Mouse (Mus musculus) olfactory bulb, adult 2 months (tissue): ENCODE data around the gene Flvcr2. TPM values are rescaled to one million over a fixed set of nuclear protein-coding genes. Genes with fewer than 3 reads are reported as not detected.

ENCODE experiments used
- H3K27ac ChIP-seq: fragments of 200-500 bp; 2 replicates; pipeline ENCODE4 v1.5.1; 2012; ENCODE audit warnings: low read depth, low read length; ENCODE audit not compliant: insufficient read depth
- H3K4me1 ChIP-seq: fragments of 200-500 bp; 2 replicates; pipeline ENCODE4 v1.6.1; 2012; ENCODE audit warnings: low read length; ENCODE audit not compliant: control insufficient read depth, insufficient read depth
- H3K4me3 ChIP-seq: fragments of 200-500 bp; 2 replicates; pipeline ENCODE4 v1.5.1; 2012; ENCODE audit warnings: mild to moderate bottlenecking, low read depth, low read length, moderate library complexity; ENCODE audit not compliant: insufficient read depth
- CTCF ChIP-seq: fragments of 200-500 bp; IDR thresholded peaks from 2 replicates; pipeline ENCODE4 v1.5.1; 2012; ENCODE audit warnings: low read depth, mild to moderate bottlenecking, low read length, moderate library complexity; ENCODE audit not compliant: insufficient read depth
- POLR2A ChIP-seq: fragments of 200-500 bp; IDR thresholded peaks from 2 replicates; pipeline ENCODE4 v1.6.1; 2012; ENCODE audit warnings: mild to moderate bottlenecking, low read depth, low read length, moderate library complexity; ENCODE audit not compliant: insufficient read depth
- WGBS: fragments of 180-500 bp; shearing (Covaris S2); methylation state at CpG from one replicate; pipeline ENCODE4 v1.1.7; 2018; 5-methylcytosine and 5-hydroxymethylcytosine counted together
- polyA plus RNA-seq: library from polyadenylated mRNA; stranded (reverse); fragments of >200 nt; gene quantifications from 2 replicates; pipeline ENCODE4 v1.2.4, GENCODE M21; 2012; ENCODE audit warnings: low replicate concordance; ENCODE audit not compliant: missing spikeins, insufficient read depth, insufficient read length

The Flvcr2 gene
- polyA plus RNA-seq, 1 experiment: not detected

- WGBS: 89% methylated on average over 2 of the region's 2 CpGs
- H3K4me3 ChIP-seq: no peak overlapping the region
- H3K4me1 ChIP-seq: no peaks in the 10 kb centered on the region
- H3K27ac ChIP-seq: no peak overlapping the region
- TF ChIP-seq POLR2A: no peak
- TF ChIP-seq CTCF: no peak
Observed at GRCm38 (mm10) chr12:85834543-85834942, 88.2 kb downstream of the Flvcr2 start.

DNA sequence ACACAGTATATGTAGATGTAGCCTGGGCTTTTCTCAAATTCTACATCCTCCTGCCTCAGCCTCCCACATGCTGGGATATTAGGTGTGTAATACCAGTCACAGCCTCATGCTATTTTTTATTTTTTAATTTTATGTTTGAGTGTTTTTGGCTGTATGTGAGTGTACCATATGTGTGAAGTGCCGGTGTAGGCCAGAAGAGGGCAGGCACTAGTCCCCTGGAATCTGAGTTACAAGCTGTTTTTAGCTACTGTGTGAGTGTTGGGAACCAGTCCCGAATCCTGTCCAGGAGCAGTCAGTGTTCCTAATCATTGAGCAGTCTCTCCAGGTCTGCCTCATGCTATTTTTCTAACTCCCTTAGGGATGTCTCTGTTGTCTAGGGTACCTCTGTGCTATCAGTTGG, 91.4 kb downstream of the Flvcr2 start:
- Histone ChIP-seq H3K4me3 (no peak overlapping the region), H3K4me1 (no peaks in the 10 kb centered on the region), H3K27ac (no peak overlapping the region)
- 83% methylated on average over 2 of the region's 2 CpGs for WGBS
- TF ChIP-seq POLR2A: no peak
- TF ChIP-seq CTCF: no peak

GRCm38 (mm10) chr12:85839371-85840000, 93.1 kb downstream of the Flvcr2 start:
- Histone ChIP-seq H3K4me3 (no peak overlapping the region), H3K4me1 (no peaks in the 10 kb centered on the region), H3K27ac (no peak overlapping the region)
- TF ChIP-seq POLR2A (no peak), CTCF (no peak)
- WGBS: 88% methylated on average over 12 of the region's 12 CpGs

- TF ChIP-seq POLR2A (no peak), CTCF (no peak)
- no peaks in the 10 kb centered on the region for H3K4me1 ChIP-seq
- no peak overlapping the region for H3K4me3 ChIP-seq
- 78% methylated on average over 7 of the region's 7 CpGs for WGBS
- H3K27ac ChIP-seq: no peak overlapping the region
Observed at GRCm38 (mm10) chr12:85848164-85848958, 102.0 kb downstream of the Flvcr2 start.

DNA sequence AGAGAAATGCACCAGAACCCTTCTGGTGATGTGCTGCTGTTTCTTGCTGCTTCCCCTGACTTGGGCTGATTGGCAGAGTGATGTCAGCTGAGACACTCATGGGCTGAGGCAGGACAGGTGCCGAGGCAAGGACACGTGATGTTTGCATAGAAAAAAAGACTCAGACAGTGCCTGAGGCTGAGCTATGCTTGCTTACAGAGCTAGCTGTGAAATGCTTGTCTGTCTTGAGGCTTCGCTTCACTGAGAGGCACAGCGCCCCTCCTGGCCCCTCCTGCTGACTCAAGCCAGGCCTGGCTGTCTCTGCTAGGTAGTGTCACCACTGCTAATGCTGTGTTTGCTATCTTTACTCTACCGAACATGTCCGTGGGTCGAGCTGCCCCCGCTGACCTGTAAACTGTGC, 104.3 kb downstream of the Flvcr2 start:
- WGBS: 91% methylated on average over 8 of the region's 8 CpGs
- Histone ChIP-seq H3K4me3 (no peak overlapping the region), H3K27ac (no peak overlapping the region), H3K4me1 (no peaks in the 10 kb centered on the region)
- TF ChIP-seq POLR2A (no peak), CTCF (no peak)

DNA sequence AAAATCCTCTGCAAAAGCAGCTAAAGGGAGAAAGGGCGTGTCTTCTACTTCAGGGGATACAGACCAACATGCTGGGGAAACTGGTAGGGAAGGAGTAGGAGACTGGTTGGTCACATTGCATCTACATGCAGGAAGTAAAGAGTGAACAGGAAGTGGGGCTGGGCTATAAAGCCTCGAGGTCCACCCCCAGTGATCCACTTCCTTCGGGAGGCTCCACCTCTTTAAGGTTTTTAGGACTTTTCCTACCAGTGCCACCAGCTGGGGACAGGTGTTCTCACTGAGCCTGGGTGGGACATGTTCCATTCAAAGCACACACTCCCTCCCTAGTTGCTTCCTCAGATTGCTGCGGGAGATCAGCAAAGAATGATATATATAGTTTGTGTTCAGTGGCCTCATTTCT, 107.5 kb downstream of the Flvcr2 start:
- Histone ChIP-seq H3K27ac (no peak overlapping the region), H3K4me1 (no peaks in the 10 kb centered on the region), H3K4me3 (no peak overlapping the region)
- no peak for TF ChIP-seq CTCF
- 78% methylated on average over 4 of the region's 4 CpGs for WGBS

DNA sequence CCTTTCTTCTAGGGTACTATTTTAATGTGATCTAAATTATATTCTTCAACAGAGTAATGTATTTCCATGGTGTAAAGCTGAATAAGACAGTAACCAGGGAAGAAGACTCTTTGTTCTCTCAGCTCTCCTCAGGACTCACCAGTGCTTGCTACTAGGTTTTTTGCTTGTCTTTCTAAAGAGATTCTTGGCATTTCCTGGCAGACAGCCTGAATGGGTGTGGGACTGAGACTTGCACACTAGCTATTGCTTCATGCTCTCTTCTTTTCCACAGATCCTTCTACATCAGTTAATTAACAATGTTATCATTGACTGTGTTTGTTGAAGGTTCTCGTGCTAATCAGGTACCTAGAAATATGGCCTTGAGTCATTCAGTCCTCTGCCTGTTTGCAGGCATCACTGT, 107.9 kb downstream of the Flvcr2 start:
- TF ChIP-seq CTCF (no peak), POLR2A (no peak)
- 49% methylated on average over 1 of the region's 1 CpGs for WGBS
- no peaks in the 10 kb centered on the region for H3K4me1 ChIP-seq

GRCm38 (mm10) chr12:85857300-85857699, 111.0 kb downstream of the Flvcr2 start:
- no peak for TF ChIP-seq CTCF
- TF ChIP-seq POLR2A: no peak
- no peaks in the 10 kb centered on the region for H3K4me1 ChIP-seq
- WGBS: 93% methylated on average over 7 of the region's 7 CpGs
- H3K4me3 ChIP-seq: no peak overlapping the region
- no peak overlapping the region for H3K27ac ChIP-seq

More for the DNA sequence above, 107.9 kb downstream of the Flvcr2 start:
- Histone ChIP-seq H3K4me3 (no peak overlapping the region), H3K27ac (no peak overlapping the region)

- no peak overlapping the region for H3K27ac ChIP-seq
- TF ChIP-seq CTCF: no peak
- TF ChIP-seq POLR2A: no peak
- no peak overlapping the region for H3K4me3 ChIP-seq
- 62% methylated on average over 3 of the region's 3 CpGs for WGBS
- peaks cover 4% of the 10 kb centered on the region for H3K4me1 ChIP-seq
Observed at GRCm38 (mm10) chr12:85859111-85859510, 112.8 kb downstream of the Flvcr2 start.
